Mouse (Mus musculus) CH12.LX (cell line): ENCODE results near the gene Cfap44. TPM values are rescaled to one million over a fixed set of nuclear protein-coding genes. Genes with fewer than 3 reads are reported as not detected.

Experiments used
- DNase-seq: peaks from one replicate; pipeline ENCODE4 v3.0.0-alpha.2; 2013; ENCODE audit errors: extremely low read depth
- H3K27ac ChIP-seq: 2 replicates; pipeline ENCODE4 v1.5.1; 2012; ENCODE audit warnings: low read depth, mild to moderate bottlenecking, control low read depth, moderate library complexity; ENCODE audit not compliant: insufficient read depth
- H3K27me3 ChIP-seq: replicated peaks from 2 replicates; pipeline ENCODE3; 2012; ENCODE audit warnings: inconsistent platforms
- H3K36me3 ChIP-seq, 2 experiments: replicated peaks in 1 of 2; 2 replicates each; pipeline versions ENCODE3 to v1.6.1; 2012; ENCODE audit warnings: inconsistent platforms in 1 of 2, low read length in 1 of 2, mild to moderate bottlenecking in 1 of 2, mixed read lengths in 1 of 2, moderate library complexity in 1 of 2; ENCODE audit not compliant: control insufficient read depth in 1 of 2, insufficient read depth in 1 of 2
- H3K4me1 ChIP-seq, 2 experiments: 2 replicates each; pipeline ENCODE4 v1.6.1; 2012; ENCODE audit warnings: inconsistent platforms in 1 of 2, moderate library complexity in 1 of 2; ENCODE audit not compliant: insufficient read depth in 2 of 2, control insufficient read depth in 1 of 2
- H3K4me2 ChIP-seq: 2 replicates; pipeline ENCODE4 v1.6.1; 2012; ENCODE audit warnings: low read depth, mild to moderate bottlenecking, control low read depth; ENCODE audit not compliant: poor library complexity, insufficient read depth, severe bottlenecking
- H3K4me3 ChIP-seq, 3 experiments: fragments of 150-350 bp in 1 of 3; sonication (generic) in 1 of 3; replicated peaks in 1 of 3; 2 replicates each; pipeline versions ENCODE3 to v1.5.1; 2011 to 2012; ENCODE audit warnings: low read depth in 2 of 3, low read length in 2 of 3, mild to moderate bottlenecking in 2 of 3, moderate library complexity in 2 of 3, control low read depth in 1 of 3, improper control_type of control experiment in 1 of 3, inconsistent platforms in 1 of 3, mixed read lengths in 1 of 3; ENCODE audit not compliant: poor library complexity in 1 of 3
- H3K79me2 ChIP-seq: replicated peaks from 2 replicates; pipeline ENCODE4 v1.6.1; 2012; ENCODE audit warnings: mild to moderate bottlenecking, moderate library complexity; ENCODE audit not compliant: control insufficient read depth, poor library complexity, insufficient read depth, severe bottlenecking; ENCODE audit errors: extremely low read depth
- H3K9ac ChIP-seq: 2 replicates; pipeline ENCODE4 v1.6.1; 2012; ENCODE audit warnings: low read depth, mild to moderate bottlenecking, control low read depth, moderate library complexity; ENCODE audit not compliant: insufficient read depth
- H3K9me3 ChIP-seq: replicated peaks from 2 replicates; pipeline ENCODE3; 2012; ENCODE audit warnings: low read length, inconsistent platforms, mixed read lengths
- CHD1 ChIP-seq: IDR thresholded peaks from 2 replicates; pipeline ENCODE4 v1.6.1; 2012; ENCODE audit warnings: low read depth, low read length, improper control_type of control experiment, inconsistent platforms
- CHD2 ChIP-seq: IDR thresholded peaks from 2 replicates; pipeline ENCODE4 v1.6.1; 2011; ENCODE audit warnings: low read length, improper control_type of control experiment
- CTCF ChIP-seq, 2 experiments: IDR thresholded peaks in 1 of 2; conservative IDR thresholded peaks in 1 of 2; 2 replicates each; pipeline ENCODE4 v1.5.1; 2011 to 2012; ENCODE audit warnings: low read depth in 2 of 2, low read length in 2 of 2, improper control_type of control experiment in 1 of 2, inconsistent platforms in 1 of 2, mild to moderate bottlenecking in 1 of 2, moderate library complexity in 1 of 2
- E2F4 ChIP-seq: IDR thresholded peaks from 2 replicates; pipeline ENCODE4 v1.6.1; 2011; ENCODE audit warnings: low read depth, low read length, improper control_type of control experiment; ENCODE audit not compliant: insufficient replicate concordance
- EP300 ChIP-seq: IDR thresholded peaks from 2 replicates; pipeline ENCODE4 v1.6.1; 2011; ENCODE audit warnings: low read length, improper control_type of control experiment
- GABPA ChIP-seq: IDR thresholded peaks from 2 replicates; pipeline ENCODE4 v1.6.1; 2012; ENCODE audit warnings: low read depth, low read length, improper control_type of control experiment, inconsistent platforms; ENCODE audit not compliant: insufficient replicate concordance
- HCFC1 ChIP-seq: IDR thresholded peaks from 2 replicates; pipeline ENCODE4 v1.6.1; 2012; ENCODE audit warnings: low read depth, mild to moderate bottlenecking, inconsistent platforms, low read length, improper control_type of control experiment
- JUND ChIP-seq: conservative IDR thresholded peaks from 2 replicates; pipeline ENCODE4 v1.6.1; 2011; ENCODE audit warnings: low read depth, low read length, improper control_type of control experiment
- KAT2A ChIP-seq: IDR thresholded peaks from 2 replicates; pipeline ENCODE4 v1.6.1; 2012; ENCODE audit warnings: low read length, improper control_type of control experiment, inconsistent platforms; ENCODE audit not compliant: insufficient replicate concordance
- MAFK ChIP-seq: IDR thresholded peaks from 2 replicates; pipeline ENCODE4 v1.6.1; 2011; ENCODE audit warnings: low read length, improper control_type of control experiment; ENCODE audit not compliant: insufficient replicate concordance
- MAX ChIP-seq: IDR thresholded peaks from 2 replicates; pipeline ENCODE4 v1.6.1; 2011; ENCODE audit warnings: low read length, improper control_type of control experiment
- MAZ ChIP-seq: IDR thresholded peaks from 2 replicates; pipeline ENCODE4 v1.6.1; 2012; ENCODE audit warnings: low read depth, mild to moderate bottlenecking, inconsistent platforms, low read length, improper control_type of control experiment, moderate library complexity
- MEF2A ChIP-seq: IDR thresholded peaks from 2 replicates; pipeline ENCODE4 v1.6.1; 2014; ENCODE audit warnings: low read depth, mild to moderate bottlenecking, inconsistent platforms, low read length, improper control_type of control experiment, borderline replicate concordance
- MXI1 ChIP-seq: IDR thresholded peaks from 2 replicates; pipeline ENCODE4 v1.6.1; 2011; ENCODE audit warnings: mild to moderate bottlenecking, low read depth, low read length, improper control_type of control experiment
- MYC ChIP-seq: IDR thresholded peaks from 2 replicates; pipeline ENCODE4 v1.6.1; 2011; ENCODE audit warnings: low read depth, mild to moderate bottlenecking, improper control_type of control experiment, low read length
- NELFE ChIP-seq: IDR thresholded peaks from 2 replicates; pipeline ENCODE4 v1.6.1; 2011; ENCODE audit warnings: low read depth, low read length, improper control_type of control experiment
- POLR2A ChIP-seq: IDR thresholded peaks from 2 replicates; pipeline ENCODE4 v1.6.1; 2011; ENCODE audit warnings: low read depth, mild to moderate bottlenecking, improper control_type of control experiment, low read length
- POLR2AphosphoS2 ChIP-seq: IDR thresholded peaks from 2 replicates; pipeline ENCODE4 v1.6.1; 2011; ENCODE audit warnings: low read depth, low read length, improper control_type of control experiment
- RAD21 ChIP-seq: IDR thresholded peaks from 2 replicates; pipeline ENCODE4 v1.6.1; 2011; ENCODE audit warnings: low read depth, mild to moderate bottlenecking, low read length, improper control_type of control experiment, moderate library complexity
- SIN3A ChIP-seq: IDR thresholded peaks from 2 replicates; pipeline ENCODE4 v1.6.1; 2012; ENCODE audit warnings: low read length, improper control_type of control experiment, inconsistent platforms
- SMC3 ChIP-seq: IDR thresholded peaks from 2 replicates; pipeline ENCODE4 v1.6.1; 2011; ENCODE audit warnings: low read depth, low read length, improper control_type of control experiment
- UBTF ChIP-seq: IDR thresholded peaks from 2 replicates; pipeline ENCODE4 v1.6.1; 2012; ENCODE audit warnings: low read depth, mild to moderate bottlenecking, inconsistent platforms, low read length, improper control_type of control experiment, moderate library complexity
- USF1 ChIP-seq: IDR thresholded peaks from 2 replicates; pipeline ENCODE4 v1.6.1; 2014; ENCODE audit warnings: low read depth, mild to moderate bottlenecking, inconsistent platforms, low read length, improper control_type of control experiment
- ZKSCAN1 ChIP-seq: IDR thresholded peaks from 2 replicates; pipeline ENCODE4 v1.6.1; 2012; ENCODE audit warnings: low read depth, inconsistent platforms, low read length, improper control_type of control experiment, borderline replicate concordance
- ZMIZ1 ChIP-seq: IDR thresholded peaks from 2 replicates; pipeline ENCODE4 v1.6.1; 2012; ENCODE audit warnings: low read depth, mild to moderate bottlenecking, inconsistent platforms, low read length, improper control_type of control experiment
- ZNF384 ChIP-seq: IDR thresholded peaks from 2 replicates; pipeline ENCODE4 v1.6.1; 2012; ENCODE audit warnings: low read depth, low read length, improper control_type of control experiment, inconsistent platforms
- dilution Hi-C: fragments of 300-500 bp; cut with MboI; formaldehyde crosslinking; loops from 2 replicates; pipeline ENCODE4 v1.14.3; 2020; ENCODE audit warnings: low sequenced_read_pairs; ENCODE audit not compliant: extremely low pct_unique_long_range_greater_than_20kb, extremely low pct_ligation_motif_present
- in situ Hi-C: fragments of 300-500 bp; cut with MboI; formaldehyde crosslinking; loops from 3 replicates; pipeline ENCODE4 v1.14.3; 2019; ENCODE audit warnings: low sequenced_read_pairs, low pct_ligation_motif_present, low pct_unique_long_range_greater_than_20kb, mixed read lengths
- polyA plus RNA-seq: library from polyadenylated mRNA; unstranded; fragments of >175 nt; gene quantifications from 2 replicates; pipeline ENCODE4 v1.2.1, GENCODE M21; 2012; ENCODE audit warnings: low read depth; ENCODE audit not compliant: insufficient read length
- total RNA-seq, 2 experiments: library from RNA; depleted of rRNA; stranded (reverse); fragments of 300-350 nt in 1 of 2; fragments of >200 nt in 1 of 2; gene quantifications; 2 replicates each; pipeline ENCODE4 v1.2.3; 2012 to 2014

Gene Cfap44
- total and polyA plus RNA-seq, 3 experiments = not detected

GRCm38 (mm10) chr16:44404933-44405332 lies 10.3 kb downstream of the Cfap44 start:
- DNase-seq = no peak
- Histone ChIP-seq H3K27ac (no peak overlapping the region), H3K4me2 (no peak overlapping the region), H3K4me3 (no peak overlapping the region), H3K4me1 (no peaks in the 10 kb centered on the region), H3K9ac (no peak overlapping the region), H3K9me3 (no peaks in the 10 kb centered on the region), H3K36me3 (no peaks in the 10 kb centered on the region), H3K27me3 (no peaks in the 10 kb centered on the region), H3K79me2 (no peaks in the 10 kb centered on the region)
- TF ChIP-seq MAZ (no peak), KAT2A (no peak), UBTF (no peak), ZMIZ1 (no peak), SIN3A (no peak), SMC3 (no peak), NELFE (no peak), RAD21 (no peak), HCFC1 (no peak), ZKSCAN1 (no peak)
- in situ Hi-C loops (no loop called here), dilution Hi-C loops (no loop called here)

GRCm38 (mm10) chr16:44407211-44407610 lies 12.6 kb downstream of the Cfap44 start:
- Histone ChIP-seq H3K4me3 (no peak overlapping the region), H3K9ac (no peak overlapping the region), H3K79me2 (no peaks in the 10 kb centered on the region), H3K27ac (no peak overlapping the region), H3K27me3 (no peaks in the 10 kb centered on the region), H3K4me2 (no peak overlapping the region), H3K36me3 (no peaks in the 10 kb centered on the region), H3K4me1 (no peaks in the 10 kb centered on the region), H3K9me3 (no peaks in the 10 kb centered on the region)
- DNase-seq = no peak
- dilution Hi-C loops (no loop called here), in situ Hi-C loops (no loop called here)
- TF ChIP-seq ZNF384 = no peak
- TF ChIP-seq KAT2A = no peak
- no peak for TF ChIP-seq POLR2AphosphoS2
- no peak for TF ChIP-seq CHD2
- TF ChIP-seq MAX = no peak
- no peak for TF ChIP-seq MEF2A
- no peak for TF ChIP-seq CTCF (conservative IDR thresholded peaks at IDR 0.05 in 1 of 2, IDR thresholded peaks at IDR 0.05 in 1 of 2; ENCODE audit: low read depth in 2 of 2, low read length in 2 of 2)
- TF ChIP-seq MAFK = no peak
- TF ChIP-seq JUND = no peak
- TF ChIP-seq UBTF = no peak
- TF ChIP-seq EP300 = no peak
- TF ChIP-seq NELFE = no peak
- TF ChIP-seq MXI1 = no peak
- no peak for TF ChIP-seq USF1
- TF ChIP-seq E2F4 = no peak
- TF ChIP-seq SMC3 = no peak
- no peak for TF ChIP-seq CHD1
- TF ChIP-seq MYC = no peak
- TF ChIP-seq POLR2A = no peak
- no peak for TF ChIP-seq GABPA
